Mouse (Mus musculus): ENCODE measurements around the gene Ankrd7.
"Not testable (repeated sequence)": the region's sequence is repeated elsewhere in the genome, so short reads cannot be mapped to it uniquely, and the experiment has no call there.

The Ankrd7 gene

DNA sequence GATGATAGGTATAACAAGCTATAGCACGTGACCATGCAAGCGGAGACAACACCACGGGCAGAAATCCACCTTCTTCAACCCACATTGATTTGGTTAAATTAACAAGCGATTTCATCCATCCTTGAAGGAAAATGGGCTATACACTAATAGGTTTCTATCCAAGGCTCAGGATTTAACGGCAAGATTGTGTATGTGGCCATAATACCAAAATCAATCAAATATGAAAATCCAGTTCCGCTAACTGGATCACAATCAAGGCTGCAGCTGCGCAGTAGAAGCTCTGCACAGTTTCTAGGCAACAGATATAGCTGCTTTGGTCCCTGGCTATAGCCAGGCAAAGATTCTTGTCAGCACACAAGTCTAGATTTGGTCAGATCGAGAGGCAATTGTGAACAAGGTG is at the start of gene Ankrd7:
TSS of gene Ankrd7 (plus strand) at position 301 of the 400 bp plus-strand sequence.
- no peak for DNase-seq

DNA sequence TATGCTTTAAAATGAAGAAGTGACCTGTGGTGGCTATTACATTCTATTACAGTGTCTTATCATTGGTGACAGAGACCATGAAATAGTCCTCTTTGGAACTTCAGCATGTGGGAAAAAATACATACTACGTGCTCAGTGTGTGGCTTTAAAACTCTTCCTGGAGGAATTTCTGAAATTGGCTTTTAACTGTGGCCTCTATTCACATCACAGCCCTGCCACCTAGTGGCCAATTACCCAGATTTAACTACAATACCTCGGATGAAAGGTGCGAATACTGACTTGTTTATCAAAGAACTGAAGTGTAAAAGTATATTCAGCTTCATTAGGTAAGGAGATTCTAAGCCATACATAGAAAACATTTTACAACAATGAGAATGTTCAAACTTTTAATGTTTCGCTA is 46.8 kb upstream of the Ankrd7 start:
- peak; percentile 61 for DNase-seq

DNA sequence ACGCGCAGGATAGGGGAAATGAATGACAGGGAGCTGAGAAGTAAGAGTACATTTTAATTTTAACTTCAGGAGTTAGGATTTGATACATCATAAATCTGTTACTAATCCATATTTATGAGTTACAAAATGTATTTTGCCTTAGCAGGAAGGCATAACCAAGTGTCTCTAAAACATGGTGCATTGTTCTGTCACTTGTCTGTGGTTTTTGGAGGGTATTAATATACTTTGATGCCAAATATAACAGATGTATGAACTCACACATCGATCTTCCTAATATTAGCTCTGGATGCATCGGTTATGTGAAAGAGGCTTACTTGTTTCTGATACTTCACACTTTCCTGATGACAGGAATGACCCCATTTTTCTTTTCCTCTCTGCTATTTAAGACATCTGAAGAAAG is 45.9 kb upstream of the Ankrd7 start:
- DNase-seq, result no peak

DNA sequence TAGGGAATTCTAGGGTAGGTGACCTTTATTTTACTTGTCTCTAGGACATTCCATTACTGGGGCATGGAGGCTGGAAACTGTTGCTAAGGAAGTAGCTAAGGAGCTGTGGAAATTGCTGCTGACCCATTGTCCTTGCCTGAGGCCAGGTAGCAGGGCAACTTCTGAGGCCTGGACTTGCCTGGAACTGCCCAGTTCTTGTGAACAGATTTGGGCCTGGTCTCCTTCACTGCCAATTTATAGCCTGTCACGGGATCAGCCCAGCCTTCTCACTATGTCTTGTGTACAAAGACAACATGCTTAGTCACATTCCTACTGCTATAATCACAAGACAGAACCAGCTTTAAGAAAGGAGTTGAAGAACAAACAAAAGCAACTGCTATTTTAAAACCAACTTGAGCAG is 43.3 kb upstream of the Ankrd7 start:
- no peak for DNase-seq

DNA sequence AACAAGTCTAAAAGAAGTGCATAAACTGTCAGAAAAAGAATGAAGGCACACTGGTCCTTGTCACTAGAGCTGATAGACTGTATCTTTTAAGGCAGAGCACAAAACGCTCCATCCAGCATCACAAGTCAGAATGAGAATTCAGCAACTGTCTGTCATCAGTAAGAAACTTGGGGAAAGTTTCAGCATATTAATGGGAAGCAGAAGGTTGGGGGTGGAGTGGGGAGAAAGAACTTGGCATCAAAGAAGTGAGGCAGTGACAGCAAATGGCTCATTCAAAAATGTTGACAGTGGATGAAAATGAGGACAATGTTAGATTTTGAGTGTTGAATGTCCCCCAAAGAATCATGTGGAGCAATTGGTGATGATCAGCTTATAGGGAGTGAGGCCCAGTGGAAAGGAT is 33.2 kb upstream of the Ankrd7 start:
- DNase-seq, result no peak

DNA sequence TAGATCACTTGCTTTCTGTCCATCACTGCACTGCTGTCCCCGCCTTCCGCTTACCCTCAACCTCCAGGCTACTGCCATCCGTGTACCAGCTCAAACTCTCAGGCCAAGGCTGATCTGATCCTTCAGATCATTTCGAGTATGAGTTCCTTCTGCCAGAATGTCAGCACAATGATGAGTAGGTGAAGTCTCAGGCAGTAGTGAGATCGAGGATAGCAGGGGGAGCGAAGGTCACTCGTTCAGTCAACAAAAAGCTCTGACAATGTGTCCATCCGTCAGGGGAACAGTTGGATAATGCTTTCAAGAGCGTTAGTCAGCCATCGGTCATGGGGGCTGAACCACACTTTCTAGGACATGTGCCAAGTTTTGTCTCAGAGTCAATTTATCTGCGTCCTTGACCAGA is 21.6 kb upstream of the Ankrd7 start:
- not testable (repeated sequence) for DNase-seq

DNA sequence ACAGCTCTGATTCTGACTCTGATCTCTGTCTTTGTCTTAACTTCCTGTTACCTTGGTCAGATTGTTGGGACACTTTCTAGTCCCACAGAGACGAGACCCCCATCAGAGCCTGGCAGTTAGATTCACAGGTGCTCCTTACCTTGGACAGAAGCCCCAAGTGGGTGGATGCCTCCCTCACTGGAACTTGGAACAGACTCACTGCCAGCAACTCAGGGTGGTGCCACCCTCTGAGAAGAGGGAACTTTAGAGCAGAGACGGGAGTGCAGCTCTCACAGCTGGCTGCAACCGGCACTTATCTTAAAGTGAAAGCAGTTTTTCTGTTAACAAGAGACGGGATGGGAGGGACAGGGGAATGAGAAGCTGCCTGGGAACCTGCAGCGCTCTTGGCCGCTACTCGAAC is 20.5 kb upstream of the Ankrd7 start:
- not testable (repeated sequence) for DNase-seq

DNA sequence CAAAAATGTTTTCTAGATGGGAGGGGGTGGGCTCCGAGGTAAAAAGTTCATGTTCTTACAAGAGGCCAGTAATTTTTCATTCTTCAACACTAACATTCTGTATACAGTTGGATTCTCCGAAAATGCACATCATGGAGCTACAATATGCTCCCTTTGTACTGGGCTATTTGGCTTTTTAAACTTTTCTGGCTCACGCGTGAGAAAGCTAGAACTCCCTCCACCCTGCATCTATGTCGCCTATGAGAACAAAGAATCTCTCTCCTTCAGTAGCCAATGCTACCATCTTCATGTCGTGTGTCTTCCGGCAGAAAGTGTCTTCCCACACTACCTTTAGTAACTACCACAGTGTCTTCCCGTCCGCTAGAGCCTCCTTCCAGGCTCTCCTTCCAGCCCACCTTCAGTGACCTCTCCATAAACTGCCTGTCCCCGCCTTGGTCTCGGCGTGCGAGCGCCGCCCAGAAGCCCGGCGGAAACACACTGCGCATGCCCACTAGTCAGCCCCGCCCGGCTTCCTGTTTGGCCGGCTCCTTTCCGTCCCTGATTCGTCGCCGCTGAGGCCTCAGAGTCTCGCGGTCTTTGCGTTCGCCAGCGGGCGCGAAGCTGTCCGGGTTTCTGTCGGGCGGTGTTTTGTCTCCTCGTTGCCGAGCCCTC is 17.9 kb upstream of the Ankrd7 start, which contains the start of gene Lsm8:
TSS of gene Lsm8 (plus strand) at position 529 of the 651 bp plus-strand sequence.
- DNase-seq, result peak; percentile 98

DNA sequence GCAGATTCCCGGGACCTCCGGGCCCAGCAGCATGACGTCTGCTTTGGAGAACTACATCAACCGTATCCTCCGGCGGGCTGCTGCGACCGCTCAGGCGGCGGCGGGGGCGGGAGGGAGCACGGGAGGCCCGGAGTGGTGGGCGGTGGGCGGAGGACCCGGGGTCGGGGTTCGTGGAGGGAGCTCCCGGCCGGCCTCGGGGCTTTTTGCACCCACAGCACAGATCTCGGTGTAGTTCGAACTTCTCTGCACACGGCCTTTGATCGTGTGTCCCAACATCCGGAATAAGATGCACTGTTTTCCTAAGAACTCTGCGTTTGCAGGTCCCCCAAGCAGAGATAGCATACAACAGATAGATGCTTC is 17.4 kb upstream of the Ankrd7 start:
- no peak for DNase-seq

DNA sequence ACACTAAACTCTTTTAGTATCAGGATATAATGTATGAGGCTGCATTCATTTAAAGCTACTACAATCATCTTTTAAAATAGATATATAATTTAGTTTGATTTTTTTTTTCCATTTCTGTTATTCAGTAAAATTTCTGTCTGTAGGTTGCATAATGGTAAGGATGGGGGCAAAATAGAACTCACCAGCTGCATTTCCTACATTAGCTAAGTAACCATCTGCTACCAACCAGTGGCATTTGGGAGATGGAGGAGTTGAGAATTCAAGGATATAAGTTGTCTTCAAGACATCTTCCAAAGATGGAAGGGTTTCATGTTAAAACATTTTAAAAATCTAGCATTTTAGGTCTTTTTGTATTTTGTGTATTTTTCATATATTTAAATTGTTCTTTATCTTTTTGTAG is 10.8 kb upstream of the Ankrd7 start:
- DNase-seq, result no peak

DNA sequence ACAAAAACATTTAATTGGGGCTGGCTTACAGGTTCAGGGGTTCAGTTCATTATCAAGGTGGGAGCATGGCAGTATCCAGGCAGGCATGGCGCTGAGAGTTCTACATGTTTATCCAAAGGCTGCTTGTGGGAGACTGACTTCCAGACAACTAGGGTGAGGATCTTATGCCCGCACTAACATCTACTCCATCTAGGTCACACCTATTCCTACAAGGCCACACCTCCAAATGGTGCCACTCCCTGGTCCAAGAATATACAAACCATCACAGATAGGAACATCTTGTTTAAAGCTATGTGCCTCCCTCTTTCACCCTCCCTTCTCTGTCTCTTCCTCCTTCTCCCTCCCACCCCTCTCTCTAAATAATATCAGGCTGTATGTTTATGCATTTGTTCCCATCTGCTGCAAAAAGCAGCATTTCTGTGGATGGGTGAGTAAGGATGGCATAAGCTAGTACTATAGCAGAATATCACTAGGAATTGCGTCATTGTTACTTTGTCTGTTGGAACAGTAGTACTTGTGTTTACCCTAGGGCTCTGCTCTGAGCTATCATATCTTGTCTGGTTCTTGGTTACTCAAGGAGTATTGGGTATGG is 9.5 kb upstream of the Ankrd7 start:
- DNase-seq, result no peak

DNA sequence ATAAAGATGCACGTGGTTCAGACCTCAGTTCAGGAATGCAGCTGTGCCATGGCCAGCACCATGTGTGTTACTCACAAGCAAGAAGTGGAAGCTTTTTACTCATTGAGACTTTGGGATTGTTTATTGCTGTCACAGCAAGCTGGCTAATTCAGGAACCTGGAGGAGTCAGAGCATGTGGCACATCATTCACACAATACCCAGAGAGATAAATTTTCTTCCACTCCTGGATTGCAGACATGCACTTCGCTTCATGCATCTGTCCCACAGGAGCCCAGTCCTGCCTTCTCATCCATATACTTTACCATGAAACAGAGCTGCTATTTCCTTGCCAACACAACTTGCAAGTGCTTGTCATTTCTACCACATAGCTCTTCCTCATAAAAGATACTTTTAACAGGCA is 22.9 kb downstream of the Ankrd7 start:
- no peak for DNase-seq

DNA sequence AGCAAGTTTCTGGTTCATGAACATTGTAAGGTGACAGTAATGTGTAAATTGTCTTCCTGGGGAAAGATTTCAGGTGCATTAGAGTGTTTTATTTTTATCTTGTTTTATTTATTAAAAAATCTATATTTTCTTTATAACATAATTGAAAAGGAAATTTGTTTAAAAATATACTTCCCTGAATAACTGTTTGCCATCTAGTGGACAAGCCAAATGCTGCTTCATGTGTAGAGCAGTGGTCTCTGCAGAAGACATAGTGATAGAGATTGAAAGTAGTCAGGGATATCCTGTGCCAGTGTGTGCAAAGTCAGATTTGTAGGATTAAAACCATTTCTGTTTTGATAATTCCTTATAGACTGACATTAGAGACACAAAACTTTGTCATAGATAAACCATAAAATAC is 28.0 kb downstream of the Ankrd7 start:
- DNase-seq, result no peak

DNA sequence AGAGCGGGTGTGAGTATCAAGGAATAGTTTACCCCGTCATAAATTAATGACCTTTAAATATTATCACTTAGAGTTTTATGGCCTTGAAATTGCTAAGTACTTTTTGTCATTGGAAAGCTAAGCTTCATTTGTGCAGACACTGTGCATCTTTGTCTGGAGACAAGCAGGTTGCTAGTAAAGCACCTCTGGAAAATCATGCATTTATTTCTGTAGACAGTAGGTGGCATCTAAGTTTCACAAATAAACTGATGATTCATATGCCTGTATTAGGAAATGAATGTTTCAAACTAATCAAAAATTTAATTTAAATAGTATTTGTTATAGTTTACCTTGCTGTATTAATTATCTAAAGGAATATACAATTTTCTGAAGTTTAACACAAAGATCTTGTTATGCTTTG is 41.1 kb downstream of the Ankrd7 start:
- DNase-seq, result no peak

DNA sequence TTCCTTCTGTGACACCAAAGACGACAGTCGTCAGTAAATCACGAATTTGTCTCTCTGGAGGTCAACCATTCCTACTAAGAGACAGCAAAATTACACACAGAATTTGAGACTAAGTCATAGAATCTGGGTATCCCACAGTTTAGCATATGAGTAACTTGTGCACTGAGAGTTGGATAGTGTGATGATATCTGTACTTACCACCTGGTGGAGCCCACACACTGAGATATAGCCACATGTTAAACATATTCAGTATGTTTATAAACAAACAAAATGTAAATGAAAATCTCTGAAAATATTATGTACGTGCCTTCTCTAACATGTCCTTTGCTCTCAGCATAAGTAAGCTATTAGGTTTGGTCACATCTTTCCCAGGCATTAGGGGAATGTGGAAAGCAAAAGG is 47.1 kb downstream of the Ankrd7 start:
- no peak for DNase-seq

DNA sequence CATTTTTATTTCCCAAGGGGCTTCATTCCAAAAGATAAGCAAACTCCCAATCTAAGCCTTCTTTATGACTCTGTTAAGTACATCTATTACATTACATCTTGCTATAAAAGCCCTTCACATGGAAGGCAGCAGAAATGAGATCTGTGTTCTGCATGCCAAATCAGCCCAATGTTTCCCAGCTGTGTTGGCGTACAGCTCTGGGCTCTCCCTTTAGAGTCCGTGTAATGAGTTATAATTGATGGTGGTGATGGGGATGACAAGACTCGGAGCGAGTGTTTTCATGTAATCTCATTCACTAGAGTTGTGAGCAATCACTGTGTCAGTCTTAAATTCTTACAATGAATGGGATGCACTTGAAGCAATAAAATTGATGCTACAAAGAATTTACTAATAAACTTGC is 49.9 kb downstream of the Ankrd7 start:
- no peak for DNase-seq

DNA sequence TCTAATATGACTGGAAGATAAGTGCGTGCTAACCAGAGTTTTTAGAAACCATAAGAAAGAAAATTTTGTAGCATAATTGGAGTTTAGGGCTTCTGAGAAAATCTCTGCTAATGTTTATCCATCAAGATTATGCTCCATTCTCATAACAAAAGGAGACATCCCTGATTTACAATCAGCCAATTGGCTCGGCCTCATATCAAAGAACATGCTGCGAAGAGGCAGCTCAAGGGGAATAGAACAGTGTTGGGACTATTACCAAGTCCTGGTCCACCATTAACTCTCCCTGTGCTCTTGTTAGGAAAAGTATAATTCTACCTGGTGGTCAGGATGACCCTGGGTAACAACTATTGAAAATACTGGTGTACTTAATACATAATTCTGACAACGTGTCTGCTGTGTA is 50.4 kb downstream of the Ankrd7 start:
- DNase-seq, result no peak
